Mouse (Mus musculus) MN1 (cell line): ENCODE results near the gene Eif4enif1.

Experiments
- DNase-seq: peaks from one replicate; pipeline ENCODE4 v3.0.0-alpha.2; 2016; ENCODE audit warnings: low spot score

Gene Eif4enif1

GRCm38 (mm10) chr11:3269241-3269640, 67.0 kb downstream of the Eif4enif1 start:
- peak; percentile 54 for DNase-seq

GRCm38 (mm10) chr11:3278351-3278750, 76.2 kb downstream of the Eif4enif1 start:
- no peak for DNase-seq

GRCm38 (mm10) chr11:3279729-3280128, 77.5 kb downstream of the Eif4enif1 start:
- no peak for DNase-seq

GRCm38 (mm10) chr11:3282887-3283286, 80.7 kb downstream of the Eif4enif1 start:
- DNase-seq: no peak

- DNase-seq: no peak
Observed at GRCm38 (mm10) chr11:3283645-3284044, 81.5 kb downstream of the Eif4enif1 start.

- no peak for DNase-seq
Observed at GRCm38 (mm10) chr11:3285940-3286339, 83.7 kb downstream of the Eif4enif1 start.

GRCm38 (mm10) chr11:3287131-3287530, 84.9 kb downstream of the Eif4enif1 start:
- peak; percentile 77 for DNase-seq

- no peak for DNase-seq
Observed at GRCm38 (mm10) chr11:3287921-3288320, 85.7 kb downstream of the Eif4enif1 start.

- DNase-seq: peak; percentile 88
Observed at GRCm38 (mm10) chr11:3288521-3289301, 86.5 kb downstream of the Eif4enif1 start, which contains the start of gene Patz1. TSS of gene Patz1 (plus strand) at chr11:3288874.

- peak; percentile 88 for DNase-seq
Observed at GRCm38 (mm10) chr11:3289302-3289802, 87.2 kb downstream of the Eif4enif1 start.

- peak; percentile 88 for DNase-seq
Observed at GRCm38 (mm10) chr11:3289803-3290639, 87.8 kb downstream of the Eif4enif1 start.

- DNase-seq: no peak
Observed at GRCm38 (mm10) chr11:3290640-3291310, 88.6 kb downstream of the Eif4enif1 start.

- DNase-seq: no peak
Observed at GRCm38 (mm10) chr11:3291311-3292061, 89.3 kb downstream of the Eif4enif1 start.

GRCm38 (mm10) chr11:3292062-3292421, 89.8 kb downstream of the Eif4enif1 start:
- no peak for DNase-seq

- DNase-seq: peak; percentile 73
Observed at GRCm38 (mm10) chr11:3292711-3293249, 90.6 kb downstream of the Eif4enif1 start.

GRCm38 (mm10) chr11:3293361-3293760, 91.2 kb downstream of the Eif4enif1 start:
- DNase-seq: no peak
